ENCODE assay signal across 8 mouse cellular contexts in genomic region chr7:39551976-39552891, GRCm38 (mm10). TPM values are rescaled to one million over a fixed set of nuclear protein-coding genes. Genes with fewer than 3 reads are reported as not detected.
DNase-seq lines count a peak whose midpoint lies in the region; ATAC-seq lines count a peak whose summit lies in the region.

No protein-coding gene starts in this region.

- H3K9ac ChIP-seq in hindbrain, embryonic 14.5 days, result peak overlapping the region; percentile 78

- H3K36me3 ChIP-seq in hindbrain, embryonic 14.5 days (replicated peaks; ENCODE audit: control insufficient read depth, insufficient read depth), result peaks cover 12% of the 10 kb centered on the region

- peak; percentile 99 for ATAC-seq in hindbrain, embryonic 14.5 days (ENCODE audit: low FRiP score)

- H3K4me3 ChIP-seq in hindbrain, embryonic 14.5 days (replicated peaks; ENCODE audit: low read length), result peak overlapping the region; percentile 81

- H3K4me2 ChIP-seq in hindbrain, embryonic 14.5 days (replicated peaks), result peak overlapping the region; percentile 75

- H3K9me3 ChIP-seq in hindbrain, embryonic 14.5 days (ENCODE audit: control insufficient read depth, low read length), result no peaks in the 10 kb centered on the region

- DNase-seq in R1 (ENCODE audit: low read depth, low spot score), result peak; percentile 96
- DNase-seq in cerebellum, postnatal 25 days, result peak; percentile 96 to 98
- DNase-seq in frontal cortex, postnatal 25 days (ENCODE audit: low spot score in 2 of 2), result peak; percentile 94 to 96
- peak; percentile 92 for DNase-seq in hindbrain, embryonic 14.5 days (ENCODE audit: low spot score)
- DNase-seq in layer of hippocampus, postnatal 36 days, result peak; percentile 95 to 96
- peak; percentile 99 for DNase-seq in lung, postnatal 36 days
- peak; percentile 96 for DNase-seq in retina, postnatal 1 day
- DNase-seq in urinary bladder, adult 18-20 months (ENCODE audit: low spot score in 2 of 2), result peak; percentile 92 to 93

- H3K27ac ChIP-seq in hindbrain, embryonic 14.5 days, result peak overlapping the region; percentile 94

- WGBS in hindbrain, embryonic 14.5 days, result 3% methylated on average over 51 of the region's 52 CpGs

- H3K27me3 ChIP-seq in hindbrain, embryonic 14.5 days (ENCODE audit: control insufficient read depth, insufficient read depth, low read length), result no peaks in the 10 kb centered on the region

- peaks cover 17% of the 10 kb centered on the region for H3K4me1 ChIP-seq in hindbrain, embryonic 14.5 days (replicated peaks; ENCODE audit: control insufficient read depth, insufficient read depth, low read length)

RNA-seq across cellular contexts. Expression of gene Zfp619, which starts 34.7 kb away (rescaled TPM):
- polyA plus RNA-seq in hindbrain, embryonic 14.5 days (2014; fragmentation: Nextera tagmentation; extraction: Ambion mirVana), result 3.4 and 4.7 TPM in 2 replicates
- 1 to 10 TPM; 3.7 to 3.9 TPM for total RNA-seq in layer of hippocampus, postnatal 36 days (2021)

Comparison
In these comparisons a context has a peak if more than half of its experiments do, and no peak if none do; other contexts are left out.
1. Peak in every context shown above with its lines: DNase-seq, ATAC-seq, H3K4me3 ChIP-seq and H3K27ac ChIP-seq.